Mouse (Mus musculus) intestine, postnatal 0 days (tissue): ENCODE data around the gene Aig1. TPM values are rescaled to one million over a fixed set of nuclear protein-coding genes. Genes with fewer than 3 reads are reported as not detected.
"Not testable (repeated sequence)": the region's sequence is repeated elsewhere in the genome, so short reads cannot be mapped to it uniquely, and the experiment has no call there.

Source experiments
- ATAC-seq: fragments of 200-750 bp; cut with Nextera tagmentation; 2 replicates; pipeline ENCODE4 v1.8.0; 2017; ENCODE audit warnings: mild to moderate bottlenecking, moderate TSS enrichment, moderate library complexity
- H3K27ac ChIP-seq: fragments of 300-500 bp; sonication (generic); 2 replicates; pipeline ENCODE4 v1.5.1; 2014; ENCODE audit warnings: mild to moderate bottlenecking, low read depth, low read length, moderate library complexity
- H3K27me3 ChIP-seq: fragments of 300-500 bp; sonication (generic); replicated peaks from 2 replicates; pipeline ENCODE4 v1.6.1; 2014; ENCODE audit warnings: low read length, mixed read lengths; ENCODE audit not compliant: control insufficient read depth, insufficient read depth
- H3K36me3 ChIP-seq: fragments of 300-500 bp; sonication (generic); 2 replicates; pipeline ENCODE4 v1.6.1; 2014; ENCODE audit warnings: mild to moderate bottlenecking, moderate library complexity; ENCODE audit not compliant: control insufficient read depth, insufficient read depth
- H3K4me1 ChIP-seq: fragments of 300-500 bp; sonication (generic); replicated peaks from 2 replicates; pipeline ENCODE4 v1.6.1; 2014; ENCODE audit warnings: antibody characterized with exemption, low read length, mixed read lengths; ENCODE audit not compliant: control insufficient read depth, insufficient read depth
- H3K4me2 ChIP-seq: fragments of 300-500 bp; sonication (generic); replicated peaks from 2 replicates; pipeline ENCODE4 v1.6.1; 2014; ENCODE audit warnings: low read depth, mild to moderate bottlenecking, moderate library complexity
- H3K4me3 ChIP-seq: fragments of 300-500 bp; sonication (generic); 2 replicates; pipeline ENCODE4 v1.5.1; 2014; ENCODE audit warnings: low read depth, low read length
- H3K9ac ChIP-seq: fragments of 300-500 bp; sonication (generic); 2 replicates; pipeline ENCODE4 v1.6.1; 2014; ENCODE audit warnings: mild to moderate bottlenecking, low read depth, low read length
- H3K9me3 ChIP-seq: fragments of 300-500 bp; sonication (generic); 2 replicates; pipeline ENCODE4 v1.6.1; 2016; ENCODE audit warnings: mixed run types; ENCODE audit not compliant: control insufficient read depth
- CTCF ChIP-seq: sonication (generic); IDR thresholded peaks from 2 replicates; pipeline ENCODE4 v1.5.1; 2016; ENCODE audit warnings: low read depth, mild to moderate bottlenecking, control low read depth, antibody characterized with exemption, moderate library complexity
- WGBS: fragments of 180-500 bp; shearing (Covaris S2); extraction: QIAGEN DNeasy Blood & Tissue Kit; methylation state at CpG from one replicate; pipeline ENCODE4 v1.1.7; 2014; 5-methylcytosine and 5-hydroxymethylcytosine counted together
- polyA plus RNA-seq: library from polyadenylated mRNA; unstranded; fragments of >200 nt; fragmentation: Nextera tagmentation; extraction: Ambion mirVana; gene quantifications from 2 replicates; pipeline ENCODE4 v1.2.1, GENCODE M21; 2015

Gene Aig1
- polyA plus RNA-seq, result 88.3 and 92.9 TPM in 2 replicates

- Histone ChIP-seq H3K27ac (peak within 1 kb of the TSS; percentile 91), H3K36me3 (no peaks in the 10 kb centered on the region), H3K4me1 (peaks cover 8% of the 10 kb centered on the region), H3K27me3 (no peaks in the 10 kb centered on the region), H3K4me3 (peak within 1 kb of the TSS; percentile 67), H3K9me3 (no peaks in the 10 kb centered on the region), H3K4me2 (peak within 1 kb of the TSS; percentile 87), H3K9ac (peak within 1 kb of the TSS; percentile 54)
- peak; percentile 25; the same call in 1 of the 2 replicates for TF ChIP-seq CTCF
- peak; percentile 90 for ATAC-seq
- WGBS, result 2% methylated on average over 58 of the region's 77 CpGs
Measured at GRCm38 (mm10) chr10:13868371-13869321, at the start of gene Aig1. Gene Aig1 (minus strand): TSS chr10:13868980.

- ATAC-seq, result no peak
- H3K4me2 ChIP-seq, result 0 out of 2 replicates have a peak overlapping the region, but pooled peaks have one; percentile 9
- H3K9me3 ChIP-seq, result no peaks in the 10 kb centered on the region
- no peak overlapping the region for H3K27ac ChIP-seq
- no peaks in the 10 kb centered on the region for H3K4me1 ChIP-seq
- H3K9ac ChIP-seq, result no peak overlapping the region
- H3K27me3 ChIP-seq, result no peaks in the 10 kb centered on the region
- no peak for TF ChIP-seq CTCF
- no peaks in the 10 kb centered on the region for H3K36me3 ChIP-seq
- H3K4me3 ChIP-seq, result no peak overlapping the region
- 68% methylated on average over 12 of the region's 12 CpGs for WGBS
Measured at GRCm38 (mm10) chr10:13916645-13917342, 48.0 kb upstream of the Aig1 start.

GRCm38 (mm10) chr10:13915211-13915610, 46.4 kb upstream of the Aig1 start:
- H3K4me1 ChIP-seq, result no peaks in the 10 kb centered on the region
- 77% methylated on average over 3 of the region's 3 CpGs for WGBS
- no peak for TF ChIP-seq CTCF
- H3K27me3 ChIP-seq, result no peaks in the 10 kb centered on the region
- no peak overlapping the region for H3K4me2 ChIP-seq
- no peaks in the 10 kb centered on the region for H3K9me3 ChIP-seq
- no peaks in the 10 kb centered on the region for H3K36me3 ChIP-seq
- no peak overlapping the region for H3K9ac ChIP-seq
- H3K4me3 ChIP-seq, result no peak overlapping the region
- H3K27ac ChIP-seq, result no peak overlapping the region
- ATAC-seq, result no peak

- no peak for ATAC-seq
- no peak overlapping the region for H3K9ac ChIP-seq
- no peak overlapping the region for H3K27ac ChIP-seq
- no peaks in the 10 kb centered on the region for H3K36me3 ChIP-seq
- no peak overlapping the region for H3K4me2 ChIP-seq
- no peaks in the 10 kb centered on the region for H3K4me1 ChIP-seq
- peak; percentile 51 for TF ChIP-seq CTCF
- no peaks in the 10 kb centered on the region for H3K27me3 ChIP-seq
- H3K9me3 ChIP-seq, result no peaks in the 10 kb centered on the region
- H3K4me3 ChIP-seq, result no peak overlapping the region
Measured at GRCm38 (mm10) chr10:13913689-13914088, 44.9 kb upstream of the Aig1 start.

- no peak overlapping the region for H3K4me3 ChIP-seq
- no peak for ATAC-seq
- no peaks in the 10 kb centered on the region for H3K4me1 ChIP-seq
- no peaks in the 10 kb centered on the region for H3K27me3 ChIP-seq
- no peak overlapping the region for H3K27ac ChIP-seq
- TF ChIP-seq CTCF, result no peak
- WGBS, result 59% methylated on average over 8 of the region's 8 CpGs
- H3K9me3 ChIP-seq, result no peaks in the 10 kb centered on the region; the same call in 1 of the 2 replicates
- H3K9ac ChIP-seq, result no peak overlapping the region
- H3K36me3 ChIP-seq, result no peaks in the 10 kb centered on the region
- no peak overlapping the region for H3K4me2 ChIP-seq
Measured at GRCm38 (mm10) chr10:13906261-13906741, 37.5 kb upstream of the Aig1 start.

GRCm38 (mm10) chr10:13905618-13906017, 36.8 kb upstream of the Aig1 start:
- 86% methylated on average over 9 of the region's 9 CpGs for WGBS
- Histone ChIP-seq H3K9ac (no peak overlapping the region), H3K36me3 (no peaks in the 10 kb centered on the region), H3K27ac (no peak overlapping the region), H3K4me3 (no peak overlapping the region), H3K4me1 (no peaks in the 10 kb centered on the region), H3K4me2 (no peak overlapping the region), H3K9me3 (no peaks in the 10 kb centered on the region; the same call in 1 of the 2 replicates), H3K27me3 (no peaks in the 10 kb centered on the region)
- TF ChIP-seq CTCF, result no peak
- no peak for ATAC-seq

GRCm38 (mm10) chr10:13892762-13893161, 24.0 kb upstream of the Aig1 start:
- H3K4me1 ChIP-seq, H3K9me3 ChIP-seq, H3K4me3 ChIP-seq, H3K4me2 ChIP-seq, H3K9ac ChIP-seq, H3K27ac ChIP-seq, H3K36me3 ChIP-seq, ATAC-seq, H3K27me3 ChIP-seq: not testable (repeated sequence)
- WGBS, result 95% methylated on average over 6 of the region's 7 CpGs
